Mouse (Mus musculus) cerebellum, adult (tissue): ENCODE measurements around the gene Prm2.
"Not testable (repeated sequence)": the region's sequence is repeated elsewhere in the genome, so short reads cannot be mapped to it uniquely, and the experiment has no call there.

Source experiments
- ATAC-seq: cut with Nextera tagmentation; 2 replicates; pipeline ENCODE4 v1.9.2; 2017; ENCODE audit warnings: mild to moderate bottlenecking, moderate library complexity, mixed read lengths; ENCODE audit not compliant: insufficient number of reproducible peaks, low FRiP score, low TSS enrichment

The Prm2 gene

GRCm38 (mm10) chr16:10813726-10814125, 17.8 kb upstream of the Prm2 start:
- ATAC-seq: no peak

GRCm38 (mm10) chr16:10812865-10813371, 17.0 kb upstream of the Prm2 start, which contains the start of gene Gm11172:
Gm11172 (plus strand) TSS chr16:10812915.
- no peak for ATAC-seq

GRCm38 (mm10) chr16:10810376-10810775, 14.4 kb upstream of the Prm2 start:
- ATAC-seq: no peak

- ATAC-seq: no peak
Observed at GRCm38 (mm10) chr16:10805789-10806527, 10.0 kb upstream of the Prm2 start, which contains the start of gene Prm1. Prm1 (minus strand) TSS chr16:10805839.

- ATAC-seq: not testable (repeated sequence)
Observed at GRCm38 (mm10) chr16:10802420-10802819, 6.5 kb upstream of the Prm2 start.

- no peak for ATAC-seq
Observed at GRCm38 (mm10) chr16:10790702-10791101, 5.2 kb downstream of the Prm2 start, which contains the start of gene Prm3. Prm3 (minus strand) TSS chr16:10790914.

- no peak for ATAC-seq
Observed at GRCm38 (mm10) chr16:10788866-10789265, 7.1 kb downstream of the Prm2 start.

- no peak for ATAC-seq
Observed at GRCm38 (mm10) chr16:10788271-10788670, 7.7 kb downstream of the Prm2 start, which contains the start of gene Tnp2. Tnp2 (minus strand) TSS chr16:10788660.

GRCm38 (mm10) chr16:10787548-10788058, 8.3 kb downstream of the Prm2 start:
- no peak for ATAC-seq

GRCm38 (mm10) chr16:10786782-10787547, 9.0 kb downstream of the Prm2 start:
- no peak for ATAC-seq

- peak; percentile 68 for ATAC-seq
Observed at GRCm38 (mm10) chr16:10786288-10786687, 9.6 kb downstream of the Prm2 start.

- ATAC-seq: peak; percentile 45
Observed at GRCm38 (mm10) chr16:10785371-10786231, 10.3 kb downstream of the Prm2 start, which contains the start of gene Socs1. Socs1 (minus strand) TSS chr16:10785536.

- ATAC-seq: peak; percentile 47; the same call in 1 of the 2 replicates
Observed at GRCm38 (mm10) chr16:10784793-10785370, 11.1 kb downstream of the Prm2 start.

GRCm38 (mm10) chr16:10783883-10784792, 11.8 kb downstream of the Prm2 start:
- no peak for ATAC-seq

- ATAC-seq: no peak
Observed at GRCm38 (mm10) chr16:10783451-10783850, 12.5 kb downstream of the Prm2 start.

GRCm38 (mm10) chr16:10783152-10783434, 12.8 kb downstream of the Prm2 start:
- ATAC-seq: no peak

- no peak for ATAC-seq
Observed at GRCm38 (mm10) chr16:10782377-10783151, 13.4 kb downstream of the Prm2 start.

GRCm38 (mm10) chr16:10781862-10782371, 14.0 kb downstream of the Prm2 start:
- no peak for ATAC-seq
